Mouse (Mus musculus): ENCODE data around the gene Hs3st6.

GRCm38 (mm10) chr17:24708646-24709045 is 44.1 kb upstream of the Hs3st6 start:
- TF ChIP-seq CTCF (IDR thresholded peaks at IDR 0.05; ENCODE audit: low read depth, low read length) (no peak), EP300 (IDR thresholded peaks at IDR 0.05; ENCODE audit: insufficient read depth, low read depth, low read length) (no peak), POLR2A (IDR thresholded peaks at IDR 0.05; ENCODE audit: insufficient read depth, low read length) (no peak)
